Mouse (Mus musculus): Measurements from ENCODE around the gene Dock9.
"Not testable (repeated sequence)": the region's sequence is repeated elsewhere in the genome, so short reads cannot be mapped to it uniquely, and the experiment has no call there.

The Dock9 gene

DNA sequence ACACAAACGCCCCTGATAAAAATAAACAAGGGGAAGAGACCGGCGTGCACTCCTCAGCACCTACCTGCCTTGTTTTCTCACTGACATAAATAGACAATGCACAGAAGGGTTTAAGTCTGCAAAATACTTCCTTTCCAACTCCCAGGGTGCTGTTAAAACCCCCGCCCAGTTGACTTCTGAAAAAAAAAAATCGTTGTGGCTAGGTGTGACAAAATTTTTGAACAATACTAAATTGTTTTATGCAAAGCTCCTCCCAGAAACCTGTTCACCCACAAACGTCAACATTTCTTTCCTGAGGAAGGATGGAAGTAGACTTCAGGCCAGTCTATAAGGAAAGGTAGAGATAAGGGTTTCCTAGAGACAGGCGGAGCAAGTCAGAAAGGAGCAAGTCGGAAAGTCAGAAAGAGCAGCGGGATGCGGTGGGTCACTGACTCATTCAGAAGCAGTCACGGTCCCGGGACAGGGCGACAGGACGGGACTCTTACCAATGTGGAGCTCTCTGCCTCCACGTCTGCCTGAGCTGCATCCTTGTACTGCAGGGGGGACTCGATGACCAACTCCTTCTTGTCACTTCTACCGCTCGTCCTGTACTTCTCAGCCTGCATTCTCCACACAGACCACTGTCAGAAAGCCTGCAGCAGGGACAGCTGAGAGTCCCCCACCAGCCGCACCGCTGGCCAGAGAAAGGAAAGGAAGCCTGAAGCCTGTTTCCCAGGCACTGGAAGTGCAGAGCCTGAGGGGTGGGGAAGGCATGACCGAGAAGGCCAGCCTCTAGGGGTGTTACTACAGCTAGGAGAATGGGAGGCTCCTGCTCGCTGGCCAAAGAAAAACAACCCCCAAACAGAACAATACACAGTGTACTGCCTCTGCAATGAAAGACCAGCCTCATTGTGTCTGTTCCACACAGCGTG, 99.7 kb downstream of the Dock9 start:
- DNase-seq (ENCODE audit: low spot score) = peak; percentile 40

DNA sequence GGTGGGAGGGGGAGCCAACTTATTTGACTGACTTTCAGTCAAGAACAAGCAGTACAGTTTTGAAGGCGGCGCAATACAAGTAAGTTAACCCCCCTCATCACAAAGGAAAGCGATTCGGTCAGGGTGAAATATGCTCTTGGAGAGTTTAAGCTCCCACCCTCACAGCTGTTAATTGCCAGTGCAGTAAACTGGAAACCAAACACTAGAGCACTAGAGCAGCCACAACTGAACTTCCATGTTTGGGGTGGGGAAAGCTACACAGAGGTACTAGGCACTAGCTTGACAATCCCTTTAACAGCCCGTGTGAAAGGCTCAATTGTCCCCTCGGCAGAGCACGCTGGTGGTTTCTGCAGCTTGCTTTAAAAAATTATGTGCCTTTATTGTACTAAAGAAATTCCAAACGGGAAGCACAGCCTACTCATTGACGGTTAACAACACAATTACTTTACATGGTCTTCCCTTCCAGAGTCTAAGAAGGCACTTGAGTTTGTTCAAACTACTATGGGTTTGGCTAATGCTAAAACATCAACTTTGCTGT, 100.4 kb downstream of the Dock9 start:
- DNase-seq (ENCODE audit: low spot score) = no peak

DNA sequence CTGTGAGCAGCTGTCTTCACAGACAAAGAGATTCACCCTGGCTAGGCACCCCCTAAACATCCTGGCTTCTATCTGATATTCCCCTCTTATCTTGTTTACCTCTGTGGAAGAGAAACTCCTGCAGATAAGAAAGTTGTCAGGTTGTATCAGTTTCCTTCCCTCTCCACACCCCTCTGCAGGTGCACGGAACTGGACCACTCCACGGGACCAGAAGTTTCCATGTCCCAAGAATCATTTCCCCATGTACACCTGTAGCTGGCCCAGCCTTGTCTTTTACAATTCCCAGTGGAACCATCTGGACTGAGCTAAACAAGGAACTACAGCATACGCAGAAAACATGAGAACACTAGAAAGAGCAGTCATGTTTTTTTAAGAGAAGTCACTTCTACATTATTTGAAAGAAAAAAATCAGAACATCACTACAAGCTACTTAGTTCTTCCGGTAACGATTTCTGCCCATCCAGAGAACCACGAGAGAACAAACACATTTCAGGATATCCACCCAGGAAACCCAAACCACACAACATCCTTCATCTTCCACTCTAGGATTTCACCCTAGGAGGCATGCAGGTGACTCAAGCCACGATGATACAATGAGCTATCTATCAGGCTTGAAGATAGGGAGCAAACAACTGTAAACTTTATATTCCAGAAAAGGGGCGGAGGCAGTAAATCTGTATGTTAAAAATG, 101.1 kb downstream of the Dock9 start:
- no peak for DNase-seq (ENCODE audit: low spot score)

DNA sequence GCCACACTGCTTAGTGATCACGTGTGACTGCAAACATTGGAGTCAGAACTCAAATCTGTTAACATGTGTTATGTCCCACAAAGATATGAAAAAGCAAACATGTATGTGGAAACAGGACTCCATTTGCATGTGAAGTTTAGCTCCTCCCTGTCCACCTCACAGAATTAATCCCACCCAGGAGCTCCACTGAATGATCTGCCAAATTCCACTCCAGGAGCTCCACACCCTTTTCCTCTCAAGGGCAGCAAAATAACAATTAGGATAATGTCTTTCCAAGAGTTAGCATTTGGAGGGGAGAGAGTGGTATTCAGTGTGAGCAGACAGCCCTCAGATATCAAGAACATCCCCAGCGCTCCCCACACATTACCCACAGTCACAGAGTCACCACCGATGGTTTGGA, 102.9 kb downstream of the Dock9 start:
- DNase-seq (ENCODE audit: low spot score) = no peak

DNA sequence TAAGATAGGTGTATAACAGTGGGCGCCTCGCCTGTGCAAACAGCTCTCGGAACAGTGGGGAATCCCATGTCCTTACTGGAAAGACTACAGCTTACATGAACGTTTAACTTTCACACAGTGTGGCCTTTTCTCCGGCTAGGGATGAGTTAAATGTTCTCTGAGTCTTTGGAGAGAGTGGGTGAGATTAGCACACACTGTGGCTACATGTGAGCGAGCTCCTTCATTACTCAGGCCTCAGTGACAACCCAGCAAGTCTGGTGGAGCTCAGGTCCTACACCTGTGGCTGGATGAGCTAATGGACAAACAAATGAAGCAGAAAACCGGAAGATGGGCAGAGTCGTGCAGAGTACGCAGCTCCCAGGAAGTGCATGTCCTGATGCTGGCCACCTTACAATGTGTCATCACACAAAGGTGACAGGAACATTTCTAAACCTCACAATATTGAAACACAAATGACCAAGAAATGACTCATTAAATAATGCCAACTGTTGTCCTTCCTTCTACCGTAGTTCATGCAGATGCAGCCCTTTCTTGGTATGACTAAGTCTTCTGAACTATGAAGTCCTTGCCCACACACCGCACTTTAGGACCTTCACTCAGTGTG, 103.5 kb downstream of the Dock9 start:
- DNase-seq (ENCODE audit: low spot score) = no peak

DNA sequence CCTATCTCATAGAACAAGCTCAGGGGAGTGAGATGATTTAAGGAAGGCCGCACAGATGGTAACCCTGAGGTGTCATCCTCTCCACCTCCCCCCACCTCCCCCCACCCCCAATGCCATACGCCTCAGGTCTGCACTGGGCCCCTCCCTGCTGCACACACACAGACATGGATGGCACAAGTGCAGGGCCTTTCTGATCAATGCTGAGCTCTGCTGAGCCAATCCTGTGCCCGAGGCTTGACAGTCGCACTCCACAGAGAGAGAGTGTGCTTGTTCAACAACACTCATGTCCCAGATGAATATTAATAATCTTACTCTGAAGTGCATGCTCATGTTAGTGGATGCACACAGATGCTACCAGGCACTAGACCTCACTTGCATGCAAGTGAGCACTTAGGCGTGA, 108.0 kb downstream of the Dock9 start:
- not testable (repeated sequence) for DNase-seq (ENCODE audit: low spot score)

DNA sequence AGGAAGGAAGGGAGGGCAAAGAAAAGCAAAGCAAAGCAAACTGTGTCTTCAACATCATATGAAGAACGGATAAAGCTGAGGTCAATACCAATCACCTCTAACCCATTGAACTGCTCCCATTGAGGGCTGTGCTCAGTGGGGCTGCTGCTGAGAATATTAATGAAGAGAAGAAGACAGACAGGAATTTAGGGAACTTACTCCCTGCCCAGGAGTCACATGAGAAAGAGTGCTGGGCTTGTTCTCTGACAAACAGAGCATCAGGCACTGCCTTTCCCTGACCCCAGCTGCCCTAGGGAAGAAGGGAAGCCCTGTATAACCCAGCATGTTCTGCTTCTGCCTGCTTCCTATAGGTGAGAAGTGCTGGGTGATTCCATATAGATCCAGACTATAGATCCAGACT, 109.5 kb downstream of the Dock9 start:
- DNase-seq (ENCODE audit: low spot score) = no peak

DNA sequence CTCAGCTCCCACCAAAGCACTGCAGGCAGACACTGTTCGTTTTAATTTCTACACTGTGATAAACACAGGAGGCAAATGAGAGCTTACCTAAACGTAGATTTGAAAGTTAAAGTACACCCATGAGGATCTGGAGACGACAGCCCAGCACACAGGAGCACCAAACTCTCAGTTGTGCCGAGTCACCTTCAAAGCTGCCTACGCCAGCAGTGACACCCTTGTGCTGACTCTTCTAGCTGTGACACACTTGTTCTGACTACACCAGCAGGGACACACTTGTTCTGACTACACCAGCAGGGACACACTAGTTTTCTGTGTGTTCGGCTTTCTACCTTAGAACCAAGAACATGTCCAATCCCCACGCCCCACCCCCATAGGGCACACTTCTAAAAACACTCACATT, 110.4 kb downstream of the Dock9 start:
- DNase-seq (ENCODE audit: low spot score) = no peak

DNA sequence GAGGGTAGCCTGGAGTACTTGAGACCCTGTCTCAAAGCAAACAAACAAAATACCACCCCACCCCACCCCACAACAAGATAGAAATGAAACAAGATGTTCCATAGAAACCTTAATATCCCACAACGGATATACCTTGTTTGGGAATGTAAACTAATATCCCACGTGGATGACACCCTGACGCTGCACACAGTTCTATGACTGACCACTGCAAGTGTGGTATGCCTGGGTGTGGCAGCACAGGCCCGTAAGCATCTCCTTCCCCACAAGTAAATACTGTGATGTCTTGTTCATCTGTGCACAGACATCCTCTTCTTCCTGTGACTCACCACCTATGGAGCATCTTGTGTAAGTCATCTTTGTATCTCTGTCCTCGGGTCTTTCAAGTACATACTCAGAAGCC, 118.7 kb downstream of the Dock9 start:
- DNase-seq (ENCODE audit: low spot score) = no peak

DNA sequence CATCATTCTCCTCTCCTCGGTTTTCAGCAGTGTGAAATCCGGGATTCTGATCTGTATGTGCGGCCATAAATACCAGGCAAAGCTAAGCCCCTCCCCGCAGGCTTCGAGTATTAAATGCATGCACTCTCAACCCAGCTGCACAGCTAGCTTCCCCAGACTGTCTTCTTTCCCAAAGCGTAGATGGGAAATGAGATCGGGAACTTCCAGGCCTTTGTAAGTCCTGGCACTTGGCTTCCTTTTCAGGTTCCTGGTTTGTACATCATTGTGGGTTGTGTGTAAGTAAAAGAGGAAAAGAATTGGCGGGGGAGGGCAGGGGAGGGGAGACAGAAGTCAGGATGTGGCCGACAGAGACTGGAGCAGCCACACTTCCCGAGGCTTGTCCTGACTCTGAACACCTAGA, 119.2 kb downstream of the Dock9 start:
- no peak for DNase-seq (ENCODE audit: low spot score)

DNA sequence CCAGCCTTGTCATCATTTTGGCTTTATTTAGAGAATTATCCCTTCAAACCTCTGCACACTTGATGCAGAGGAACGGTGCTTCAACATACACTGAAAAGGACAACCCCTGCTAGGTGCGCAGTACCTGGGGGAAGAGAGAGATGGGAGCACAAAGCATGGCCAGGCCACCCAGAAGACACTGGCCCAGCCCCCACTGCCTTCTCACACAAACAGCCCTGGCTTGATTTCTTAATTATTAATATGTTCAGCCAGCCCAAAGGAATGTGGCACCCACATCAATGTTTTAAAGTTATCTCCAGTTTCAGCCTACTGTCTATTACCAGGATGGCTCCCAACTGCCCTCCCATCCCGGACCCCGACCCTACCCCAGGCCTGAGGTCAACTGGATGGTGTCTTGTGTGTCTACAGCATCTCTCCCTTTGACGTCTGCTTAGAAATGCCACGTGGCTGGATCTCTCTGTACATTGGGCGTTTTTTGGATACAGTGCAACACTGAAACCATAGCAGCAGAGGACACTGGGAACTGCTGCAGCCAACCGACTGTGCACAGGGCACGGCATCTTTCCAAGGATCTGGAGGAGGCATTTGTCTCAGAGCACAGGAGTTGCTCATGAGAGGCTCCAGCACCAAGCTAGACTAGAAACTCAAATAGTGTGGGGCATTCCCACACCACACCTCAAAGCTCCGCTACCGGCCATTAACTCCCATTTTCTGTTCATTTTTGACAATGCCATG, 120.9 kb downstream of the Dock9 start:
- no peak for DNase-seq (ENCODE audit: low spot score)

DNA sequence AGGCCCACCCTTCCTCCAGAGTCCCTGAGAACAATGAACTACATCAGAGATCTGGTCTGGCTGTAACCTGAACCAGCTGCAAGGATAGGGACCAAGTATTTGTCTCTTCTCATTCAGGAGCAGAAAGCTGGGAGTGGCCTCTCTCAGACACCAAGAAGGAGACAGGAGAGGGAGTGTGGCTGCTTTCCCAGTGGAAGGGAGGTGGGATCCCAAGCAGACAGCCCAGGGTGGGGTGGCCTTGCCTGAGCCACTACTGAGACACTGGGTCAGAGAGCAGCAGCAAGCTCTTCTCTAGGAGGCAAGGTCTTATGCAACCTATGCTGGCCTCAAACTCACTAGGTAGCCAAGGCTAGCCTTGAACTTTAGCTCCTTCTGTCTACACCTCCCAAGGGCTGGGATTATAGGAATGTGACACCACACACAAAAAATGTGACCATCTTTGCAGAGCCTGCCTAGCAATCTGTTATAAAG, 121.5 kb downstream of the Dock9 start:
- no peak for DNase-seq (ENCODE audit: low spot score)

DNA sequence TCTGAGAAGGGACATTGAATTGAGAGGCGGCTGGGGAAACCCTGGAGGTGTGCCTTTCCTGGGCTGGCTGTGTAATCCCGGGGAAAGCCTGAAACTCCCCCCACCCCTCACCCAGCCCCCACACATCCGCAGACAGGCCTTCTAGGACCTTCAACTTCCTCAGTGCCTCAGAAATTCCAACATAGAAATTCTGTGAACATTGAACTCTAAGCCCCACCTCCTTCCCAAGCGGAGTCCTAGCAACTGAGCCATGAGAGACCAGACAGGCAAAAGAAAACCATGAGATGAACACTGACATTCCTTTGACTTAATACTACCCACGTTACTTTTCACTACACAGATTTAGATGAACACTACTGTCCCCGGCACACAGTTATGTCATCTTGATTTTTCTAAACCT, 122.1 kb downstream of the Dock9 start:
- DNase-seq (ENCODE audit: low spot score) = no peak

DNA sequence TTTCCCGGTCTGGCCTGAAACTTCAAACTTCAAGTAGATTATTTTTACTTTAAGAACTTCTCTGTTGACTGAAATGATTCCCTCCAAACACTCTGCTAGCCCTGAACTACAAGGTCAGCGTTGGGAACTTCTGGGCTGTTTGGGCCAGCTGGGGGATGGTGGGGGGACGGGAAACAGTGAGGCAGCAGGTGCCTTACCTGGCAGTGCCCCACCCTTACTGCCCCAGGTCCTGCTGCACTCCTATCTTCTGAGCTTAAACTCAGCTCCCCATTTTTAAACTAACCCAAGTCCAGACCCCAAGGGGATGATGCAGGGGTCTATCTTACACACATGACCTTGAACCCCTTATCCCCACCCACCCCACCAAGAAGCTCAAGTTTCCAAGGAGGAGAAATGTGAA, 122.5 kb downstream of the Dock9 start:
- no peak for DNase-seq (ENCODE audit: low spot score)

DNA sequence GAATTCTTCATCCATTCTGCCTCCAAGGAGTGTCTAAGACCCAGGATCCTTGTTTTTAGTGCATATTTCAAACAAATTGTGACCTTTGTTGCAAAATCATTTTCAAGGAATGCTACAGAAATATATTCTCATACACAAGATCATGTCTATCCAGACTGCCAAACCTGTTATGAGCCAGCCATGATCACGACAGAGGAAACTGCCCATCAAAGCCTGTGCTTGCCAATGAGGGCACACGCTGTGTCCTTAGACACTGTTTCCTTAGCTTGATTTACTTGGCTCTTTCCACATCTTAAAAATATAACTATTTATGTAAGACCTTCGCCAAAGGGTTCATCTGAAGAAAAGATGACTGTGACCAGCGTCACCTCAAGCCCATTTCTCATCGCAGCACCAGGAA, 127.6 kb downstream of the Dock9 start:
- no peak for DNase-seq (ENCODE audit: low spot score)

DNA sequence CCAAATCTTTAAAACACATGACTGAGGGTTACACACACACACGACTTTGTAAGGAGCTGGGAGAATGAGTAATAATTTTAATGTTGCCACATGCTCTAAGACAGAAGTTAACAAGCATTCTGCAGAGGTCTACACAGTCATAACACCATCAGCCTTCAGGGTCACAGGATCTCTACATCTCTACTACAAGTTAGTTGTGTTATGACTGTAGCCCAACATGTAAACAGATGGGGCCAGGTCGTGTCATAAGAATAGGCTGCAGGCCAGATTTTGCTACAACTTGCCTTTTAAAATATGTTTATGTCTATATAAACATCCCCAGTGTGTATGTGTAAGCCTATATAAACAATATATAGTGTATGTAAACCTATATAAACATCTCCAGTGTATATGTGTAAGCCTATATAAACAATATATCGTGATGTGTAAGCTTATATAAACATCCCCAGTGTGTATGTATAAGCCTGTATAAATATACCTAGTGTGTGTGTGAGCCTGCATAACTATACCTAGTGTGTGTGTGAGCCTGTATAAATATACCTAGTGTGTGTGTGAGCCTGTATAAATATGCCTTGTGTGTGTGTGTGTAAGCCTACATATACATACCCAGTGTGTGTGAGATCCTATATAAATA, 130.9 kb downstream of the Dock9 start:
- DNase-seq (ENCODE audit: low spot score) = no peak

DNA sequence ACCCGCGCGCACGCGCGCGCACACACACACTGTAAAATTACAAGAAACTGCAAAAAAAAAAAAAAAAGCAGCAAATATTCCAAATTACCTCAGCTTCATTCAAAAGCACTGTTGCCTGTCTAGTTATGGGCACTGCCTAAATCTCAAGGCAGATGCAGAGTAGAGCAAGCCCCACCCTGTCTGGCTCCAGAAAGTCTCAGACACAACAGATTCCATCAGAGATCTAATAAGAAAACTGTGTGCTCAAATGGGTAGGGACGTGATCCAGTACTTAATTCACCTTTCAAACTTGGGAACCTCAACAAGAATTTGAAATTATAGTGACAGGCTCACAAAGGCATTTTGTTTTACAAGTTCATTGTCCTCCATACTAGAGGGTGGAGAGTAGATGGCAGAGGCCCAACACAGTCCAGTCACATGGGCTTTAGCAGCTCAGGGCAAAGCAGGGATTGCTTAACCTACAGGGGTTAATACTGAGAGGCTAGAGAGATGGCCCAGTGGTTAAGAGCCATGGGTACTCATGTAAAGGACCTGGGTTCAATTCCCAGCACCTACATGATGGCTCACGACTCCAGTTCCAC, 131.9 kb downstream of the Dock9 start:
- DNase-seq (ENCODE audit: low spot score) = no peak

DNA sequence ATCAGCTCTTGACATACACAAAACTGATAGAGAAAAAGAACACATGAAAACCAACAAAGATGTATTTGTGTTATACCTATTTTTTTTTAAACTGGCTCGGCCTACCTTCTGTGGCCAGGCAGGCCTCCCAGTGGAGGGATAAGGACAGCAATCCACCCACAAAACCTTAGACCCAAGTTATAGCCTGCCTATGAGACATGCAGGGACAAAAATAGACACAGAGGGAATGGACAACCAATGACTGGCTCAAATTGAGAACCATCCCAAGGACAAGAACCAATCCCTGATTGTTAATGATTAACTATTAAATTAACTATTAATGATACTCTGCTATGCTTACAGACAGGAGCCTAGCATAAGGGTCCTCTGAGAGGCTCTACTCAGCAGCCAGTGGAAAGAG, 133.7 kb downstream of the Dock9 start:
- DNase-seq (ENCODE audit: low spot score) = no peak

DNA sequence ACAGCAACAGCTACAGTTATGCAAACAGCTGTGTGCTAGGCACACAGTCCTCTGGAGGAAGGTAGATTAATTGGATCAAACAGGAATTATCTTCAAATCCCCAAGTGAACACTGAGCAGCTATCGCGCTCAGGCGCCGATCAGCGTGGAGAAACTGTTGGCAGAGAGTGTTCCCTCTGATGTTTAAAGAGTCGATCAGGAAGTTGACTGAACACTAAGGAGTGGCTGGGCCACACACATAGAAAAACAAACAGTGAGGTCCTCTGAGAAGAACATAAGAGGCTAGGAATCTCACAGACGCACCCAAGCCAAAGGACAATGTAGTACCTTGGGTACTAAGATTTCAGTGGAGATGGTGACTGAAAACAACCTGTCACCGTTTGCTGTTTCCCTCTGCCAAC, 136.7 kb downstream of the Dock9 start:
- DNase-seq (ENCODE audit: low spot score) = no peak

DNA sequence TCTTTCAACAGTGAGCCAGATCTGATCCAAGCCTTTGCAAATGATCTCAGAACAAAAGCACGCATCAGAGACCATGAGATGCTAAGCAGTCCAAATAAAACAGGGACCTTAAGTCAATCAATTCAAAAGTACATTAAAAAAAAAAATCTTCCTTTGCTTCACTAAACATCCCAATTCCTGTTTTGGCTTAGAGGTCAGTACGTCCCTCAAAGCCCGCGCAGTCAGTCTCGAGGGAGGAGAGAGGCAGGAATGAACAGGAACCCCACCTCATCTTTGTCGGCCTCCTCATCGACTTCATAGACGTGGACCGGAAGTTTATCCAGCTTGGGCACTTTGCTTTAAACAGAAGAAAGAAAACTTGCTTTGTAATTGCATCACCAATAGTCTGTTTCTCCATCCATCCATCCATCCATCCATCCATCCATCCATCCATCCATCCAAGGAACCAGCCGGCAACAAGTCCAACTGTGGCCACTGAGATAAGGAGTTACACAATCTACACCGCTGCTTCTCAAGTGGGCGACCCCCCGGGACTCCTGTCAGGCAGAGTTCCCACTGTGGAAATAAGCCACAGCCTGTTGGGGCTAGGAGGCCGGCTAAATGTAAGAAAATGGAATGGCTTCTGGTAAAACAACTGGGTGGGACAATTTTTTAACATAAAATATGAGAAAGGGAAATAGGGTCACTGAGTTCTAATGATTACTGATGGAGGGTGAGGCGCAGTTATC, 137.3 kb downstream of the Dock9 start:
- no peak for DNase-seq (ENCODE audit: low spot score)
